Mouse (Mus musculus): ENCODE results near the gene Chpf. TPM values are rescaled to one million over a fixed set of nuclear protein-coding genes. Genes with fewer than 3 reads are reported as not detected.

The Chpf gene
- polyA plus RNA-seq, 1 experiment from 2014 or later, result 24.6 TPM

DNA sequence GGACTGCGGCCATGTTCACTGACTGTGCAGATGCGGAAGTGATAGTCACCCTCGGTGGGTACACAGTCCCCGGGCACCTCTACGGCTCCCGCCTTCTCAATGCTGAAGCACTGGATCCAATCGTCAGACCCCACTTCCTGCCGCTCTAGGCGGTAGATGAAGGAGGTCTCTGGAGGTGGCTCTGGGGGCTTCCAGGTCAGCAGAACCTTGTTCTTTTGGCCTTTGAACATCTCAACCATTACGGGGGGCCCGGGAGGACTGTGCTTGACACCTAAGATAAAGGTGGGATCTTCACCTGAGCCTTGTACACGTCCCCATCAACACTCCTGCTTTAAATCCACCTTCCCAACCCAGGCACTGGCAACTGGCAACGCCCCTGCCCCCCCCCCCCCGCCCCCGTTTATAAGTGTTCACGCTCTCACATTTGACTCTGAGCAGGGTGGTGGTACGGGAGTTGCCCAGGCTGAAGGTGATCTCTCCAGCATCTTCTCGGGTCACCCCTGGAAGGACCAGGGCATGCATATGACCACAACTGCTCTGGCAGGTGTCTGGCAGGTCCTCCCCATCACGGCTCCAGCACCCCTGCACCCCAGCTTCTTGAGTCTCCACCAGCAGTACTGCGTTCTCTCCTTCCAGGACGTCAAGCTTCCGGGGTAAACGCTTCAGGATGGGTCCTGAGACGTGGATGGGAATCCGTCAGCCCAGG is 24.0 kb upstream of the Chpf start:
- H3K36me3 ChIP-seq (ENCODE audit: control insufficient read depth, insufficient read depth, low read length), result peaks cover 16% of the 10 kb centered on the region
- no peaks in the 10 kb centered on the region for H3K27me3 ChIP-seq (ENCODE audit: control insufficient read depth, insufficient read depth, low read length)
- H3K9ac ChIP-seq (ENCODE audit: low read length), result 0 out of 2 replicates have a peak overlapping the region, but pooled peaks have one; percentile 23
- DNase-seq (ENCODE audit: low spot score) (no peak), ATAC-seq (ENCODE audit: low FRiP score, low TSS enrichment) (no peak)
- H3K4me1 ChIP-seq (replicated peaks; ENCODE audit: control insufficient read depth, insufficient read depth), result no peaks in the 10 kb centered on the region
- no peak overlapping the region for H3K4me2 ChIP-seq (replicated peaks; ENCODE audit: low read depth)
- H3K27ac ChIP-seq (replicated peaks), result no peak overlapping the region
- no peak for TF ChIP-seq EP300 (optimal IDR thresholded peaks at IDR 0.05)
- TF ChIP-seq CTCF (IDR thresholded peaks at IDR 0.05; ENCODE audit: low read depth), result no peak
- WGBS, result 89% methylated on average over 22 of the region's 25 CpGs
- no peak overlapping the region for H3K4me3 ChIP-seq (ENCODE audit: low read depth, low read length)
- no peaks in the 10 kb centered on the region for H3K9me3 ChIP-seq (ENCODE audit: control insufficient read depth, low read length)

GRCm38 (mm10) chr1:75501905-75502304 is 22.8 kb upstream of the Chpf start:
- no peak overlapping the region for H3K27ac ChIP-seq (replicated peaks)
- H3K27me3 ChIP-seq (ENCODE audit: control insufficient read depth, insufficient read depth, low read length), result no peaks in the 10 kb centered on the region
- no peak for ATAC-seq (ENCODE audit: low FRiP score, low TSS enrichment)
- no peaks in the 10 kb centered on the region for H3K9me3 ChIP-seq (ENCODE audit: control insufficient read depth, low read length)
- no peak overlapping the region for H3K4me2 ChIP-seq (replicated peaks; ENCODE audit: low read depth)
- WGBS, result 96% methylated on average over 9 of the region's 9 CpGs
- peaks cover 18% of the 10 kb centered on the region for H3K36me3 ChIP-seq (ENCODE audit: control insufficient read depth, insufficient read depth, low read length)
- no peaks in the 10 kb centered on the region for H3K4me1 ChIP-seq (replicated peaks; ENCODE audit: control insufficient read depth, insufficient read depth)
- TF ChIP-seq CTCF (IDR thresholded peaks at IDR 0.05; ENCODE audit: low read depth) (no peak), EP300 (optimal IDR thresholded peaks at IDR 0.05) (no peak)
- H3K4me3 ChIP-seq (ENCODE audit: low read depth, low read length), result no peak overlapping the region
- DNase-seq (ENCODE audit: low spot score), result no peak
- H3K9ac ChIP-seq (ENCODE audit: low read length), result no peak overlapping the region

GRCm38 (mm10) chr1:75499441-75499840 is 20.3 kb upstream of the Chpf start:
- no peak for TF ChIP-seq EP300 (optimal IDR thresholded peaks at IDR 0.05)
- TF ChIP-seq CTCF (IDR thresholded peaks at IDR 0.05; ENCODE audit: low read depth), result peak; percentile 67
- 78% methylated on average over 7 of the region's 7 CpGs for WGBS
- H3K4me2 ChIP-seq (replicated peaks; ENCODE audit: low read depth), result no peak overlapping the region
- H3K9ac ChIP-seq (ENCODE audit: low read length), result no peak overlapping the region
- H3K27ac ChIP-seq (replicated peaks), result no peak overlapping the region
- no peaks in the 10 kb centered on the region for H3K4me1 ChIP-seq (replicated peaks; ENCODE audit: control insufficient read depth, insufficient read depth)
- H3K9me3 ChIP-seq (ENCODE audit: control insufficient read depth, low read length), result no peaks in the 10 kb centered on the region
- H3K27me3 ChIP-seq (ENCODE audit: control insufficient read depth, insufficient read depth, low read length), result no peaks in the 10 kb centered on the region
- H3K4me3 ChIP-seq (ENCODE audit: low read depth, low read length), result no peak overlapping the region
- peaks cover 18% of the 10 kb centered on the region for H3K36me3 ChIP-seq (ENCODE audit: control insufficient read depth, insufficient read depth, low read length)
- DNase-seq (ENCODE audit: low spot score) (no peak), ATAC-seq (ENCODE audit: low FRiP score, low TSS enrichment) (no peak)

DNA sequence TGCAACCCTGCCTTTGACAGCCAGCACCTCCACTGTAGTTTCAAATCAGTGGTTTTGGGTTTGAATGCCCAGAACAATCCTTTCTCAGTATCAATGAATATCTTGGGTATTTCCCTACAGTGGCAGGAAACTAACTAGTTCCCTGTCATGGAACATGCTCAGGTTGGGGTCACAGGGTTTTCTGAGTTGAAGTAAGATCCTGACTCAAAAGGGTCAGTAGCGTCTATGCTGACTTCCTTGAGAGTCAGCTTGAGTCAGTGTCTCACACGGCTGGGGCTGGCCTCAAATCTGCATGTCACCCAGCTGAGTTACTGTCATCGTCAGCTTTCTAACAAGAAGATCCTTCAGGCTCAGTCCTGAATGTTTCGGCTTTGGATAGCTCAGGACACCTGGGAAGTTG is 19.8 kb upstream of the Chpf start:
- Histone ChIP-seq H3K4me1 (replicated peaks; ENCODE audit: control insufficient read depth, insufficient read depth) (no peaks in the 10 kb centered on the region), H3K4me2 (replicated peaks; ENCODE audit: low read depth) (no peak overlapping the region), H3K9ac (ENCODE audit: low read length) (no peak overlapping the region), H3K9me3 (ENCODE audit: control insufficient read depth, low read length) (no peaks in the 10 kb centered on the region), H3K36me3 (ENCODE audit: control insufficient read depth, insufficient read depth, low read length) (peaks cover 18% of the 10 kb centered on the region), H3K27me3 (ENCODE audit: control insufficient read depth, insufficient read depth, low read length) (no peaks in the 10 kb centered on the region), H3K4me3 (ENCODE audit: low read depth, low read length) (no peak overlapping the region), H3K27ac (replicated peaks) (no peak overlapping the region)
- ATAC-seq (ENCODE audit: low FRiP score, low TSS enrichment) (no peak), DNase-seq (ENCODE audit: low spot score) (no peak)
- 85% methylated on average over 4 of the region's 4 CpGs for WGBS
- TF ChIP-seq CTCF (IDR thresholded peaks at IDR 0.05; ENCODE audit: low read depth), result no peak
- no peak for TF ChIP-seq EP300 (optimal IDR thresholded peaks at IDR 0.05)

- DNase-seq (ENCODE audit: low spot score), result peak; percentile 70
- Histone ChIP-seq H3K9ac (ENCODE audit: low read length) (no peak overlapping the region), H3K4me1 (replicated peaks; ENCODE audit: control insufficient read depth, insufficient read depth) (no peaks in the 10 kb centered on the region), H3K4me3 (ENCODE audit: low read depth, low read length) (no peak overlapping the region), H3K27me3 (ENCODE audit: control insufficient read depth, insufficient read depth, low read length) (no peaks in the 10 kb centered on the region), H3K27ac (replicated peaks) (no peak overlapping the region), H3K9me3 (ENCODE audit: control insufficient read depth, low read length) (no peaks in the 10 kb centered on the region), H3K4me2 (replicated peaks; ENCODE audit: low read depth) (no peak overlapping the region), H3K36me3 (ENCODE audit: control insufficient read depth, insufficient read depth, low read length) (peaks cover 14% of the 10 kb centered on the region; the same call in 1 of the 2 replicates)
- WGBS, result 44% methylated on average over 12 of the region's 12 CpGs
- no peak for TF ChIP-seq EP300 (optimal IDR thresholded peaks at IDR 0.05)
- TF ChIP-seq CTCF (IDR thresholded peaks at IDR 0.05; ENCODE audit: low read depth), result peak; percentile 88
- peak; percentile 70 for ATAC-seq (ENCODE audit: low FRiP score, low TSS enrichment)
These were observed 15.9 kb upstream of the Chpf start for GRCm38 (mm10) chr1:75494878-75495548.

Measured in stomach, postnatal 0 days (tissue).